Mouse (Mus musculus) thymus, adult 2 months (tissue): ENCODE data around the gene Lcn12.

Source experiments
- CTCF ChIP-seq: fragments of 200-500 bp; IDR thresholded peaks from 2 replicates; pipeline ENCODE4 v1.5.1; 2012; ENCODE audit warnings: mild to moderate bottlenecking, control low read depth, low read length, moderate library complexity, borderline replicate concordance; ENCODE audit not compliant: control insufficient read depth, poor library complexity, insufficient read depth; ENCODE audit errors: extremely low read depth
- POLR2A ChIP-seq: fragments of 200-500 bp; IDR thresholded peaks from 2 replicates; pipeline ENCODE4 v1.6.1; 2012; ENCODE audit warnings: mild to moderate bottlenecking, low read length, control low read depth, moderate library complexity; ENCODE audit not compliant: control insufficient read depth, poor library complexity, insufficient read depth; ENCODE audit errors: extremely low read depth

DNA sequence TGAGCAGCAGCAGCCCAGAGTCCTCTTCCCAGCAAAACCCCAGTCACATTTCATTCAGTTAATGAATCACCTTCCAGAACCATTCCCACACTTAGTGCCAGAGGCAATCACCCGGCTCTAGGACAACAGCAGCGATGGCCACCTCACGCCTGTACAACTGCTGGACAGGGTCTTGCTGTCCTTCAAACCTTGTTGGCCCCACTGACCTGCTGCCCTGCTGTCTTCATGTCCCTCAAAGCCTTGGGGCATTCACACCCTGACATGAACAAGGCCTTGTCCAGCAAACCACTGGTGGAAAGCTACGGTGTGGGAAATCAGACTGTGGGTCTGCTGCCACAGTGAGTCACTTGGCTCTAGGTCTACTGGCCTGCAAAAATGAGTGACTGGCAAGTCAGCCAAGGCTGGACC is 46.8 kb upstream of the Lcn12 start:
- TF ChIP-seq CTCF (no peak), POLR2A (no peak)
